Mouse (Mus musculus) heart, adult 8-10 months (tissue): ENCODE measurements around the gene Camta1. TPM values are rescaled to one million over a fixed set of nuclear protein-coding genes. Genes with fewer than 3 reads are reported as not detected.
A peak's percentile ranks its signal among the peaks of the same experiment; 100 is the strongest.

Experiments
- DNase-seq: peaks from one replicate; pipeline ENCODE4 v3.0.0; 2022; ENCODE audit warnings: low spot score
- total RNA-seq, 4 experiments: library from RNA; stranded (reverse); gene quantifications; 2 replicates each; pipeline ENCODE4 v1.2.4; 2022

Camta1 gene
- total RNA-seq, 4 experiments from 2014 or later: 185 to 232 (median 202) TPM

- DNase-seq: no peak
Observed at GRCm38 (mm10) chr4:151213475-151213874, 648.2 kb downstream of the Camta1 start.

GRCm38 (mm10) chr4:151211992-151212391 is 649.7 kb downstream of the Camta1 start:
- no peak for DNase-seq

- DNase-seq: no peak
Observed at GRCm38 (mm10) chr4:151207566-151207965, 654.1 kb downstream of the Camta1 start.

- DNase-seq: no peak
Observed at GRCm38 (mm10) chr4:151202891-151203290, 658.8 kb downstream of the Camta1 start.

GRCm38 (mm10) chr4:151200316-151200715 is 661.4 kb downstream of the Camta1 start:
- no peak for DNase-seq

- DNase-seq: no peak
Observed at GRCm38 (mm10) chr4:151195126-151195525, 666.5 kb downstream of the Camta1 start.

- peak; percentile 48 for DNase-seq
Observed at GRCm38 (mm10) chr4:151194715-151195097, 667.0 kb downstream of the Camta1 start.

GRCm38 (mm10) chr4:151194030-151194714 is 667.5 kb downstream of the Camta1 start:
- DNase-seq: no peak

- DNase-seq: no peak
Observed at GRCm38 (mm10) chr4:151186447-151186846, 675.2 kb downstream of the Camta1 start.

GRCm38 (mm10) chr4:151185750-151186149 is 675.9 kb downstream of the Camta1 start:
- DNase-seq: no peak

GRCm38 (mm10) chr4:151180394-151180902 is 681.2 kb downstream of the Camta1 start:
- DNase-seq: no peak

- no peak for DNase-seq
Observed at GRCm38 (mm10) chr4:151179639-151180038, 682.0 kb downstream of the Camta1 start.

GRCm38 (mm10) chr4:151178970-151179378 is 682.7 kb downstream of the Camta1 start:
- no peak for DNase-seq

GRCm38 (mm10) chr4:151172526-151172925 is 689.1 kb downstream of the Camta1 start:
- no peak for DNase-seq

GRCm38 (mm10) chr4:151171117-151171516 is 690.6 kb downstream of the Camta1 start:
- no peak for DNase-seq

GRCm38 (mm10) chr4:151170658-151171057 is 691.0 kb downstream of the Camta1 start:
- no peak for DNase-seq

- no peak for DNase-seq
Observed at GRCm38 (mm10) chr4:151166969-151167368, 694.7 kb downstream of the Camta1 start.

- peak; percentile 86 for DNase-seq
Observed at GRCm38 (mm10) chr4:151165539-151165938, 696.1 kb downstream of the Camta1 start.

GRCm38 (mm10) chr4:151164309-151164708 is 697.4 kb downstream of the Camta1 start:
- DNase-seq: no peak

- no peak for DNase-seq
Observed at GRCm38 (mm10) chr4:151161869-151162268, 699.8 kb downstream of the Camta1 start.

- DNase-seq: no peak
Observed at GRCm38 (mm10) chr4:151160932-151161331, 700.7 kb downstream of the Camta1 start.

- DNase-seq: no peak
Observed at GRCm38 (mm10) chr4:151160476-151160875, 701.2 kb downstream of the Camta1 start.

- DNase-seq: no peak
Observed at GRCm38 (mm10) chr4:151158250-151158649, 703.4 kb downstream of the Camta1 start.

- peak; percentile 79 for DNase-seq
Observed at GRCm38 (mm10) chr4:151156904-151157303, 704.8 kb downstream of the Camta1 start.
